ENCODE assay signal across 8 mouse cellular contexts in genomic region chr5:113954421-113954820, GRCm38 (mm10). TPM values are rescaled to one million over a fixed set of nuclear protein-coding genes. Genes with fewer than 3 reads are reported as not detected.
DNase-seq lines count a peak whose midpoint lies in the region; ATAC-seq and TF ChIP-seq lines count a peak whose summit lies in the region.

No protein-coding gene starts in this region.

- ATAC-seq in limb, embryonic 13.5 days (ENCODE audit: low FRiP score, low read depth) = no peak; the same call in 1 of the 2 replicates

- no peaks in the 10 kb centered on the region for H3K79me2 ChIP-seq in myocyte (ENCODE audit: control insufficient read depth, insufficient read depth)

- H3K27ac ChIP-seq in embryonic facial prominence, embryonic 10.5 days (replicated peaks) = peak overlapping the region; percentile 40
- no peak overlapping the region for H3K27ac ChIP-seq in kidney, adult 2 months (ENCODE audit: insufficient read depth, low read depth, low read length)
- peak overlapping the region; percentile 28; the same call in 1 of the 2 replicates for H3K27ac ChIP-seq in limb, embryonic 13.5 days

- peaks cover 20% of the 10 kb centered on the region for H3K4me1 ChIP-seq in embryonic facial prominence, embryonic 10.5 days
- no peaks in the 10 kb centered on the region for H3K4me1 ChIP-seq in kidney, adult 2 months (ENCODE audit: control insufficient read depth, insufficient read depth, low read length)
- peaks cover 10% of the 10 kb centered on the region for H3K4me1 ChIP-seq in limb, embryonic 13.5 days

- H3K4me2 ChIP-seq in limb, embryonic 13.5 days (replicated peaks) = no peak overlapping the region
- peak overlapping the region; percentile 56 for H3K4me2 ChIP-seq in myocyte (ENCODE audit: low read depth)

- TF ChIP-seq CTCF in kidney, adult 2 months (conservative IDR thresholded peaks at IDR 0.05; ENCODE audit: insufficient read depth, insufficient read length, low read depth, low read length) = peak; percentile 88

- H3K27me3 ChIP-seq in embryonic facial prominence, embryonic 10.5 days (replicated peaks; ENCODE audit: low read depth, poor library complexity, severe bottlenecking) = no peaks in the 10 kb centered on the region
- no peaks in the 10 kb centered on the region for H3K27me3 ChIP-seq in kidney, adult 2 months (replicated peaks; ENCODE audit: control insufficient read depth, insufficient read depth, low read length)
- no peaks in the 10 kb centered on the region for H3K27me3 ChIP-seq in limb, embryonic 13.5 days
- H3K27me3 ChIP-seq in myocyte (ENCODE audit: control insufficient read depth, insufficient read depth, insufficient read length) = no peaks in the 10 kb centered on the region

- TF ChIP-seq POLR2A in kidney, adult 2 months (IDR thresholded peaks at IDR 0.05; ENCODE audit: low read depth, low read length) = no peak
- no peak for TF ChIP-seq POLR2A in myocyte (IDR thresholded peaks at IDR 0.05; ENCODE audit: insufficient read length, low read depth)

- no peak overlapping the region for H3ac ChIP-seq in myocyte (ENCODE audit: control insufficient read depth, insufficient read length)

- 17% methylated on average over 7 of the region's 7 CpGs for WGBS in embryonic facial prominence, embryonic 10.5 days
- 14% methylated on average over 7 of the region's 7 CpGs for WGBS in kidney, adult 2 months
- 11% methylated on average over 7 of the region's 7 CpGs for WGBS in limb, embryonic 13.5 days

- peak; percentile 61 for DNase-seq in 3134 (ENCODE audit: extremely low read depth, insufficient read length, low spot score)
- DNase-seq in adrenal gland, adult 8-10 months = peak; percentile 81
- DNase-seq in embryonic facial prominence, embryonic 10.5 days (ENCODE audit: low spot score) = peak; percentile 85
- DNase-seq in heart, adult 18-20 months = peak; percentile 89 to 95
- peak; percentile 85 for DNase-seq in kidney, adult 2 months
- peak; percentile 82 to 91 for DNase-seq in spleen, postnatal 4 days (ENCODE audit: low spot score in 2 of 2)

- no peak overlapping the region for H3K9ac ChIP-seq in limb, embryonic 13.5 days

- H3K36me3 ChIP-seq in embryonic facial prominence, embryonic 10.5 days (replicated peaks) = peaks cover 72% of the 10 kb centered on the region
- H3K36me3 ChIP-seq in kidney, adult 2 months (ENCODE audit: control insufficient read depth, insufficient read depth, low read length) = no peaks in the 10 kb centered on the region; the same call in none of the 2 replicates
- H3K36me3 ChIP-seq in limb, embryonic 13.5 days = peaks cover 77% of the 10 kb centered on the region
- H3K36me3 ChIP-seq in myocyte (ENCODE audit: control insufficient read depth, insufficient read depth) = no peaks in the 10 kb centered on the region

- H3K4me3 ChIP-seq in embryonic facial prominence, embryonic 10.5 days = no peak overlapping the region
- no peak overlapping the region for H3K4me3 ChIP-seq in kidney, adult 2 months (ENCODE audit: insufficient read depth, low read depth, low read length)
- H3K4me3 ChIP-seq in limb, embryonic 13.5 days = no peak overlapping the region
- H3K4me3 ChIP-seq in myocyte = no peak overlapping the region

- H3K9me3 ChIP-seq in embryonic facial prominence, embryonic 10.5 days = no peaks in the 10 kb centered on the region
- no peaks in the 10 kb centered on the region for H3K9me3 ChIP-seq in limb, embryonic 13.5 days

TF ChIP-seq in myocyte, 11 proteins besides CTCF, POLR2A, EP300 and RAD21:
- TF ChIP-seq USF1 (IDR thresholded peaks at IDR 0.05; ENCODE audit: low read depth) (no peak), TCF3 (IDR thresholded peaks at IDR 0.05; ENCODE audit: insufficient read length, low read depth) (no peak), E2F4 (IDR thresholded peaks at IDR 0.05; ENCODE audit: insufficient read depth) (no peak), SRF (IDR thresholded peaks at IDR 0.05; ENCODE audit: control insufficient read depth, insufficient read length, low read depth) (no peak), MYOD1 (IDR thresholded peaks at IDR 0.05; ENCODE audit: control insufficient read depth in 1 of 3, insufficient read length in 2 of 3, low read depth in 2 of 3) (no peak), POLR2AphosphoS2 (IDR thresholded peaks at IDR 0.05; ENCODE audit: insufficient read length, low read depth) (no peak), MAX (IDR thresholded peaks at IDR 0.05; ENCODE audit: low read depth) (no peak), MYOG (IDR thresholded peaks at IDR 0.05; ENCODE audit: control insufficient read depth in 1 of 3, insufficient read depth in 1 of 3, insufficient read length in 2 of 3, low read depth in 2 of 3) (no peak), CEBPB (IDR thresholded peaks at IDR 0.05; ENCODE audit: insufficient read depth, poor library complexity, severe bottlenecking) (no peak), TCF12 (IDR thresholded peaks at IDR 0.05; ENCODE audit: insufficient read depth, poor library complexity, severe bottlenecking) (no peak), REST (IDR thresholded peaks at IDR 0.05; ENCODE audit: insufficient read depth, insufficient read length) (no peak)

RNA-seq across cellular contexts. Expression of gene Ssh1, which starts 39.3 kb away (rescaled TPM):
- total RNA-seq in adrenal gland, adult 8-10 months (2022) = 10 to 100 TPM; 17.3 to 32.2 (median 23.3) TPM
- polyA plus RNA-seq in embryonic facial prominence, embryonic 10.5 days (2016; fragmentation: Nextera tagmentation; extraction: Ambion mirVana) = 15.6 and 17.9 TPM in 2 replicates
- 10 to 100 TPM; 13.5 to 13.6 TPM for total RNA-seq in heart, adult 18-20 months (2021)
- polyA plus RNA-seq in kidney, adult 2 months (2012; rRNA removed) = 11.3 and 12.1 TPM in 2 replicates
- polyA plus RNA-seq in limb, embryonic 13.5 days (2015; fragmentation: Nextera tagmentation; extraction: Ambion mirVana) = 15.9 and 18.7 TPM in 2 replicates
- 3.4 TPM for polyA plus RNA-seq in myocyte (2012; fragmentation: generic; extraction: Trizol)

RNA-seq across cellular contexts. Expression of gene Coro1c, which starts 45.9 kb away (rescaled TPM):
- 10 to 100 TPM; 47.0 to 99.8 (median 77.0) TPM for total RNA-seq in adrenal gland, adult 8-10 months (2022)
- polyA plus RNA-seq in embryonic facial prominence, embryonic 10.5 days (2016; fragmentation: Nextera tagmentation; extraction: Ambion mirVana) = 178 and 198 TPM in 2 replicates
- 10 to 100 TPM; 30.3 to 33.1 TPM for total RNA-seq in heart, adult 18-20 months (2021)
- polyA plus RNA-seq in kidney, adult 2 months (2012; rRNA removed) = 43.1 and 43.5 TPM in 2 replicates
- polyA plus RNA-seq in limb, embryonic 13.5 days (2015; fragmentation: Nextera tagmentation; extraction: Ambion mirVana) = 83.1 and 90.2 TPM in 2 replicates
- 58.9 TPM for polyA plus RNA-seq in myocyte (2012; fragmentation: generic; extraction: Trizol)

RNA-seq across cellular contexts. Expression of gene Dao, which starts 49.1 kb away (rescaled TPM):
- not detected for total RNA-seq in adrenal gland, adult 8-10 months (2022)
- polyA plus RNA-seq in embryonic facial prominence, embryonic 10.5 days (2016; fragmentation: Nextera tagmentation; extraction: Ambion mirVana) = not detected in 2 replicates
- not detected for total RNA-seq in heart, adult 18-20 months (2021)
- 369 and 376 TPM in 2 replicates for polyA plus RNA-seq in kidney, adult 2 months (2012; rRNA removed)
- polyA plus RNA-seq in limb, embryonic 13.5 days (2015; fragmentation: Nextera tagmentation; extraction: Ambion mirVana) = not detected in 2 replicates
- not detected for polyA plus RNA-seq in myocyte (2012; fragmentation: generic; extraction: Trizol)

Comparison
In these comparisons a context has a peak if more than half of its experiments do, and no peak if none do; other contexts are left out.
1. RNA of gene Dao, which starts 49.1 kb away (polyA plus RNA-seq): 369 to 376 TPM in kidney, adult 2 months; not detected in limb, embryonic 13.5 days, not detected in embryonic facial prominence, embryonic 10.5 days and not detected in myocyte (single experiment); every median in the first group is over 100 times any median in the second.
2. Peak in every context shown above with its lines, with median percentiles within 50 percentile points of each other: DNase-seq.